Mouse (Mus musculus): ENCODE measurements around the gene Nsmce4a. TPM values are rescaled to one million over a fixed set of nuclear protein-coding genes. Genes with fewer than 3 reads are reported as not detected.
A peak's percentile ranks its signal among the peaks of the same experiment; 100 is the strongest.

The Nsmce4a gene
- total and polyA plus RNA-seq, 3 experiments, result 67.6 to 208 (median 97.9) TPM

DNA sequence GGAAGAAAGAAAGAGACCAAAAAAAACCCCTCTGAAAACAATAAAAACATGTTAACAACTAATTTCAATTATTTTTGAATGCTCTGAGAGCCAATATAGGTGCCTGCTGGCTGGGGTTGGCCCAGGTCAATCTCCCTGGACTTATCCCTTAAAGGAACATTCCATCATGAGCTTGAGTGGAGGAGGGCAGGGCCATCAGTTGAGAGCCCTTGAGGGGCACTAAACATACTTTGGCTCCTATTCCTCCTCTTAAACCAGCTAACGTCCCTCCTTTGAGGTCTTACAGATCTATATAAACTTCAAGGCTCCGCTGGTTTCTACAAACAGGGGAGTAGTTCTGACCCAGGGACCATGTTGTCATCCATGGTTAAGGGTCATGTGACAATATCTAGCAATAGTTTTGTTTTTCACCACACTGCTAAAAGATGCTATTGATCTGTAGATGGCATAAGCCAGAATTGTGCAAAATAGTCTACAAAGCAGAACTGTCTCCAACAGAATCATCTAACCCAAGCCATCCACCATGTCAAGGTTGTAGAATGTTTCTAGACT is 13.7 kb upstream of the Nsmce4a start:
- Histone ChIP-seq H3K79me2 (replicated peaks; ENCODE audit: control insufficient read depth, extremely low read depth, insufficient read depth, poor library complexity, severe bottlenecking) (no peaks in the 10 kb centered on the region), H3K4me2 (ENCODE audit: insufficient read depth, low read depth, poor library complexity, severe bottlenecking) (no peak overlapping the region), H3K27me3 (replicated peaks) (peaks cover 65% of the 10 kb centered on the region), H3K4me1 (ENCODE audit: control insufficient read depth in 1 of 2, insufficient read depth in 2 of 2) (0 out of 4 replicates have a peak, but pooled peaks cover 0 to 2% of the 10 kb centered on the region in 2 experiments), H3K36me3 (replicated peaks in 1 of 2; ENCODE audit: control insufficient read depth in 1 of 2, insufficient read depth in 1 of 2, low read length in 1 of 2) (no peaks in the 10 kb centered on the region), H3K9ac (ENCODE audit: insufficient read depth, low read depth) (no peak overlapping the region), H3K27ac (ENCODE audit: insufficient read depth, low read depth) (no peak overlapping the region), H3K4me3 (replicated peaks in 1 of 3; ENCODE audit: low read depth in 2 of 3, low read length in 2 of 3, poor library complexity in 1 of 3) (no peak overlapping the region), H3K9me3 (replicated peaks; ENCODE audit: low read length) (peaks cover 8% of the 10 kb centered on the region)
- in situ Hi-C loops (cut with MboI; ENCODE audit: low pct_ligation_motif_present, low pct_unique_long_range_greater_than_20kb, low sequenced_read_pairs), result no loop called here
- DNase-seq (ENCODE audit: extremely low read depth), result no peak
- dilution Hi-C loops (cut with MboI; ENCODE audit: extremely low pct_ligation_motif_present, extremely low pct_unique_long_range_greater_than_20kb, low sequenced_read_pairs), result no loop called here
- no peak for TF ChIP-seq PAX5 (IDR thresholded peaks at IDR 0.05; ENCODE audit: low read length)
- no peak for TF ChIP-seq NELFE (IDR thresholded peaks at IDR 0.05; ENCODE audit: low read depth, low read length)
- no peak for TF ChIP-seq TBP (conservative IDR thresholded peaks at IDR 0.05; ENCODE audit: low read depth, low read length)

DNA sequence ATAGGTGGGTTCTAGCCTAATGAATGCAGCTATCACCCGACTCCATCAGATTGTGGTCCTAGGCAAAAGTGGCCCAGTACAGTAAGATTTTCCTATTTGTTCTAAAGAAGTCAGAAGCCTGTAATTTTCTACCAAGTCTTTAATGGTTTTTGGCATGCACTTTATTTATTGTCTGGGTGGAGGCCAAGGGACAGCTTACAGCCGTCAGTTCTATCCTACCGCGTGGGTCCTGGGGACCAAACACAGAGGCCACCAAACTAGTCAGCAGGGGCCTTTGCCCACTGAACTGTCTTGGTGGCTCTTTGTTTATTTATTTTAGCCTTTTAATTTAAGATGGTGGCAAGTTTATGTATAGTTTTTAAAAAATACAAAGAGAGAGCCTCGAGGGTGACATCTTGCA is 5.7 kb upstream of the Nsmce4a start:
- in situ Hi-C loops (cut with MboI; ENCODE audit: low pct_ligation_motif_present, low pct_unique_long_range_greater_than_20kb, low sequenced_read_pairs), result no loop called here
- no peak overlapping the region for H3K27ac ChIP-seq (ENCODE audit: insufficient read depth, low read depth)
- dilution Hi-C loops (cut with MboI; ENCODE audit: extremely low pct_ligation_motif_present, extremely low pct_unique_long_range_greater_than_20kb, low sequenced_read_pairs), result no loop called here
- H3K9me3 ChIP-seq (replicated peaks; ENCODE audit: low read length), result peaks cover 5% of the 10 kb centered on the region
- TF ChIP-seq NRF1 (IDR thresholded peaks at IDR 0.05; ENCODE audit: low read depth, low read length) (no peak), RAD21 (IDR thresholded peaks at IDR 0.05; ENCODE audit: low read depth, low read length) (no peak)
- H3K27me3 ChIP-seq (replicated peaks), result peaks cover 11% of the 10 kb centered on the region
- no peaks in the 10 kb centered on the region for H3K79me2 ChIP-seq (replicated peaks; ENCODE audit: control insufficient read depth, extremely low read depth, insufficient read depth, poor library complexity, severe bottlenecking)
- H3K36me3 ChIP-seq (replicated peaks in 1 of 2; ENCODE audit: control insufficient read depth in 1 of 2, insufficient read depth in 1 of 2, low read length in 1 of 2), result no peaks in the 10 kb centered on the region
- H3K9ac ChIP-seq (ENCODE audit: insufficient read depth, low read depth), result no peak overlapping the region
- no peak overlapping the region for H3K4me3 ChIP-seq (replicated peaks in 1 of 3; ENCODE audit: low read depth in 2 of 3, low read length in 2 of 3, poor library complexity in 1 of 3)
- H3K4me1 ChIP-seq (ENCODE audit: control insufficient read depth in 1 of 2, insufficient read depth in 2 of 2), result peaks cover 4 to 22% of the 10 kb centered on the region in 2 experiments
- H3K4me2 ChIP-seq (ENCODE audit: insufficient read depth, low read depth, poor library complexity, severe bottlenecking), result no peak overlapping the region
- no peak for DNase-seq (ENCODE audit: extremely low read depth)

DNA sequence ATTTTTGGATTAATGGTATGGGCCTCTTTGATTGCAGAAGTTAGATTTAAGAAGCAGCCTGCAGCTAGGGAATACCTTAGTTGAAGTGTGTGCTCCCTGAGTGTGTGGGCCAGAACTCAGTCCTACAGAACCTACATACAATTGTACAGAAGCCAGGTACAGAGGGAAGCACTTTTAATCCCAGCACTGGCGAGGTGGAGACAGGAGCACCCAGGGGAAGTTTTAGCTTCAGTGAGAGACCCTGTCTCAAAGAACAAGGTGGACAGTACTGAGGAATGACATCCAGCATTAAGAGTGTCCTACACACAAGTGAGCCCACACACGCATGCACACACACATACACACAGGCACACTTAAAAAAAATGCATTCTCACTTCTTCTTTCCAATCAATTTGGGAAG is 5.1 kb upstream of the Nsmce4a start:
- Histone ChIP-seq H3K4me1 (ENCODE audit: control insufficient read depth in 1 of 2, insufficient read depth in 2 of 2) (peaks cover 4 to 22% of the 10 kb centered on the region in 2 experiments), H3K27me3 (replicated peaks) (peaks cover 10% of the 10 kb centered on the region), H3K79me2 (replicated peaks; ENCODE audit: control insufficient read depth, extremely low read depth, insufficient read depth, poor library complexity, severe bottlenecking) (no peaks in the 10 kb centered on the region), H3K36me3 (replicated peaks in 1 of 2; ENCODE audit: control insufficient read depth in 1 of 2, insufficient read depth in 1 of 2, low read length in 1 of 2) (no peaks in the 10 kb centered on the region), H3K4me2 (ENCODE audit: insufficient read depth, low read depth, poor library complexity, severe bottlenecking) (no peak overlapping the region), H3K9ac (ENCODE audit: insufficient read depth, low read depth) (no peak overlapping the region), H3K4me3 (replicated peaks in 1 of 3; ENCODE audit: low read depth in 2 of 3, low read length in 2 of 3, poor library complexity in 1 of 3) (no peak overlapping the region), H3K27ac (ENCODE audit: insufficient read depth, low read depth) (no peak overlapping the region), H3K9me3 (replicated peaks; ENCODE audit: low read length) (peaks cover 5% of the 10 kb centered on the region)
- DNase-seq (ENCODE audit: extremely low read depth), result no peak
- in situ Hi-C loops (cut with MboI; ENCODE audit: low pct_ligation_motif_present, low pct_unique_long_range_greater_than_20kb, low sequenced_read_pairs), result no loop called here
- dilution Hi-C loops (cut with MboI; ENCODE audit: extremely low pct_ligation_motif_present, extremely low pct_unique_long_range_greater_than_20kb, low sequenced_read_pairs), result no loop called here
- TF ChIP-seq EP300 (IDR thresholded peaks at IDR 0.05; ENCODE audit: low read length) (no peak), ZNF384 (IDR thresholded peaks at IDR 0.05; ENCODE audit: low read depth, low read length) (peak; percentile 59)
